Mouse (Mus musculus): Measurements from ENCODE around the gene Gramd1b.

GRCm38 (mm10) chr9:40399359-40399932 is 131.7 kb downstream of the Gramd1b start:
- TF ChIP-seq POLR2A (IDR thresholded peaks at IDR 0.05; ENCODE audit: low read depth, low read length) (no peak), CTCF (IDR thresholded peaks at IDR 0.05; ENCODE audit: extremely low read depth, insufficient read depth, insufficient read length, insufficient replicate concordance) (no peak)
